Mouse (Mus musculus) cerebellum, adult 2 months (tissue): ENCODE data around the gene Pdss2.

Experiments
- CTCF ChIP-seq: fragments of 200-500 bp; IDR thresholded peaks from 2 replicates; pipeline ENCODE4 v1.5.1; 2011; ENCODE audit warnings: low read depth, mild to moderate bottlenecking, control low read depth, low read length, moderate library complexity, borderline replicate concordance; ENCODE audit not compliant: insufficient read depth
- POLR2A ChIP-seq: fragments of 200-500 bp; IDR thresholded peaks from 2 replicates; pipeline ENCODE4 v1.6.1; 2011; ENCODE audit warnings: low read length, control low read depth, borderline replicate concordance; ENCODE audit not compliant: insufficient read depth

DNA sequence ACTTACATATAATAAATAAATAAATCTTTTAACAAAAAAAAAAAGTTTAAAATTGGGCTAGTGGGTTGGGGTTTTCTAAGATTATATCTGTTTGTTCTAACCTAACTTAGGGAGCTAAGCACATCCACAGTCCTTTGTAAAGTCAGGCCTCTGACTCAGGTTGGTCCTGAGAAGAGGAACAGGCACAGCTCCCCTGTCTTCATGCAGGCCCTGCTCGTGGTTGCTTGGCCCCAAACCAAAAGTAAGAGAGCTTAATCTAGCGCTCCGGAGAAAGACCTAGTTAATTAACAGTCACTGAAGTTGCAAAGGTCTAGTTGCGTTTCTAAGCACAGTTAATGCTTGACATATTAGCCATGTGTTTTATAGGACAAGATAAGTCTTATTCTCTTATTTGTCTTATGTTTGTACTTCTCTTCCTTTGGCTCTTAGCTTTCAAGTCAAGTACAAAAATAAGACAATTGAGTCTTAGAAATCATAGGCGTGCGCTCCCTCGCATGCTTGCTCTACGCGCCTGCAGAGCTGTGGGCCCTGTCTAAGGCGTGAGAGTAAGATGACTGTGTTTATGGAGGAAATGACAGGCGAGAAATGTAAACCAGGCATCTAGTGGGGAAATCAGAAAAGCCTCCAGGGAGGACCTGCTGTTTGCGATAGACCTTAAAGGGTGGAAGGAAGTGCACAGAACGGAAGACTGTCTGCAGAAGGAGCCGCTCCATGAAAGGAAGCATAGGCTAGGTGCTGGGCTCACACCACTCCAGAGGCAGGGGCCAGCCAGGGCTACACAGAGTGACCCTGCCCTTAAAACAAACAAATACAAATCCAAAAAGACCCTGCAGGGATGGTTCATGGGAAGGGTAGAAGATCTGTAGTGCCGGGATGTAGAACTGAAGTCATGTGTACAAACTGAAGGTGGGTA is 157.7 kb downstream of the Pdss2 start:
- TF ChIP-seq CTCF (no peak), POLR2A (no peak)
